In the genomic region with DNA sequence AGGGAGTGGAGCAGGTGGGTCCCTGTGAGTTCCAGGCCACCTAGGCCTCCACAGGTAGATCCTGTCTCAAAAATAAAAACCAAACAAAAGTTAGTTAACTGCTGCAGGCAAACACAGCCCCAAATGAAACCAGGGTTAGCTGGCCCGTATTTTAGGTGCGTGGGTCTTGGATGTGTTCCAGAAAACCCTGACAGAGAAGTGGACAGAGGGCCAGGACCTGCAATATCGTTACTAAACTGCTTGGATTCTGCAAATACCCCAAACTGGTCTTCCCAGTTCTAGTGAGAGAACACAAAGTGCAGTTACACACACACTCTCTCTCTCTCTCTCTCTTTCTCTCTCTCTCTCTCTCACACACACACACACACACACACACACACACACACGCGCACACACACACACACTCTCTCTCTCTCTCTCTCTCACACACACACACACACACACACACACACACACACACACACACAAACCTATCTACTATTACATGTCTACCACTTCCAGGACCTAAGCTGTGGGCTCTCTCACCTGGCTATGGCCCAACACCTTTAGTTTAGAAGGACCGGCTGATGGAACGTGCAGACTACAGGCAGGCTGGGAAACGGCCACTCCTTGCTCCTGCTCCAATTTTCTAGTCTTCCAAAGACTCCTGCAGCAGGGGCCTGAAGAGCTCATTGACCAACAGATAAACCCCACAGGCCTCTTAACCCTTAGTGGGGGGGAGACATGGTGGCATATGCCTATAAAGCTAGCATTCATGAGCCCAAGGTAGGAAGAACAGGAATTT, we compare ENCODE assay signal across 17 mouse cellular contexts. TPM values are rescaled to one million over a fixed set of nuclear protein-coding genes. Genes with fewer than 3 reads are reported as not detected.
DNase-seq lines count a peak whose midpoint lies in the region; ATAC-seq and TF ChIP-seq lines count a peak whose summit lies in the region.
"Had no signal": no experiment of that assay in that cellular context is flagged by ENCODE, and none has a peak within 500 bp of the region (broad histone marks: within the 10 kb centered on the region; RNA-seq: fewer than 3 reads in every experiment).

No protein-coding gene starts in this region.

- no peak for ATAC-seq in heart, embryonic 16.5 days (replicated peaks; ENCODE audit: extremely low read depth, insufficient read depth, low FRiP score)
- ATAC-seq in lung, embryonic 16.5 days (ENCODE audit: low read depth): no peak
- ATAC-seq in stomach, postnatal 0 days (ENCODE audit: low FRiP score, low TSS enrichment): no peak
- ATAC-seq: liver, embryonic 12.5 days; Patski had no signal

- no peak for DNase-seq in heart, adult 18-20 months
- DNase-seq in urinary bladder, postnatal 14 days (ENCODE audit: low spot score): peak; percentile 53
- no peak for DNase-seq in urinary bladder, adult 2 months (ENCODE audit: low spot score)
- DNase-seq in stomach, postnatal 0 days (ENCODE audit: low spot score): peak; percentile 56
- DNase-seq in cerebellum, adult 8-10 months: no peak
- DNase-seq in left cerebral cortex, postnatal 4 days: no peak
- DNase-seq: cerebellum, adult 9-11 months; embryo, embryonic 11 days; right cerebral cortex, postnatal 14 days; thymus, postnatal 36 days had no signal

- H3K27me3 ChIP-seq in heart, embryonic 16.5 days (ENCODE audit: control insufficient read depth, insufficient read depth, low read length): no peaks in the 10 kb centered on the region
- no peaks in the 10 kb centered on the region for H3K27me3 ChIP-seq in lung, embryonic 16.5 days (ENCODE audit: control insufficient read depth, insufficient read depth, low read depth, low read length)
- no peaks in the 10 kb centered on the region for H3K27me3 ChIP-seq in stomach, postnatal 0 days (ENCODE audit: control insufficient read depth, insufficient read depth, low read length)
- H3K27me3 ChIP-seq: hindbrain, embryonic 15.5 days; Patski had no signal

- no peak for TF ChIP-seq EP300 in stomach, postnatal 0 days (optimal IDR thresholded peaks at IDR 0.05)

- WGBS in heart, embryonic 16.5 days: 46% methylated on average over 8 of the region's 8 CpGs
- WGBS in lung, embryonic 16.5 days: 25% methylated on average over 8 of the region's 8 CpGs
- WGBS in stomach, postnatal 0 days: 31% methylated on average over 8 of the region's 8 CpGs

- H3K9me3 ChIP-seq in heart, embryonic 16.5 days (replicated peaks; ENCODE audit: control insufficient read depth, low read length): no peaks in the 10 kb centered on the region
- no peaks in the 10 kb centered on the region for H3K9me3 ChIP-seq in lung, embryonic 16.5 days (ENCODE audit: control insufficient read depth, low read length)
- no peaks in the 10 kb centered on the region for H3K9me3 ChIP-seq in stomach, postnatal 0 days (ENCODE audit: control insufficient read depth, low read length)
- H3K9me3 ChIP-seq: hindbrain, embryonic 15.5 days; liver, embryonic 12.5 days; midbrain, embryonic 10.5 days had no signal

- peaks cover 50% of the 10 kb centered on the region for H3K4me1 ChIP-seq in heart, embryonic 16.5 days (ENCODE audit: control insufficient read depth, insufficient read depth, low read length)
- peaks cover 60% of the 10 kb centered on the region for H3K4me1 ChIP-seq in lung, embryonic 16.5 days (replicated peaks; ENCODE audit: control insufficient read depth, insufficient read depth, low read length)
- peaks cover 23% of the 10 kb centered on the region for H3K4me1 ChIP-seq in stomach, postnatal 0 days (replicated peaks; ENCODE audit: control insufficient read depth, insufficient read depth)

- no peak overlapping the region for H3K27ac ChIP-seq in heart, embryonic 16.5 days (ENCODE audit: low read length)
- H3K27ac ChIP-seq in lung, embryonic 16.5 days (ENCODE audit: low read length): peak overlapping the region; percentile 98
- peak overlapping the region; percentile 69 for H3K27ac ChIP-seq in stomach, postnatal 0 days (replicated peaks)
- H3K27ac ChIP-seq: hindbrain, embryonic 15.5 days; liver, embryonic 12.5 days; midbrain, embryonic 10.5 days had no signal

- intact Hi-C loops in left cerebral cortex, postnatal 4 days (cut with DNase I): no loop called here

- TF ChIP-seq CTCF in stomach, postnatal 0 days (IDR thresholded peaks at IDR 0.05; ENCODE audit: low read depth): no peak

- H3K9ac ChIP-seq in heart, embryonic 16.5 days (ENCODE audit: low read length): no peak overlapping the region
- H3K9ac ChIP-seq in lung, embryonic 16.5 days (ENCODE audit: low read length): peak overlapping the region; percentile 96
- no peak overlapping the region for H3K9ac ChIP-seq in stomach, postnatal 0 days (ENCODE audit: low read length)
- H3K9ac ChIP-seq: hindbrain, embryonic 15.5 days; liver, embryonic 12.5 days had no signal

- no peak overlapping the region for H3K4me3 ChIP-seq in heart, embryonic 16.5 days (ENCODE audit: low read length)
- peak overlapping the region; percentile 91 for H3K4me3 ChIP-seq in lung, embryonic 16.5 days (ENCODE audit: low read length)
- no peak overlapping the region for H3K4me3 ChIP-seq in stomach, postnatal 0 days (ENCODE audit: low read depth, low read length)
- H3K4me3 ChIP-seq: hindbrain, embryonic 15.5 days; liver, embryonic 12.5 days; midbrain, embryonic 10.5 days had no signal

- H3K4me2 ChIP-seq in heart, embryonic 16.5 days (ENCODE audit: low read depth, low read length): peak overlapping the region; percentile 14; the same call in 1 of the 2 replicates
- peak overlapping the region; percentile 92 for H3K4me2 ChIP-seq in lung, embryonic 16.5 days (ENCODE audit: low read depth, low read length)
- H3K4me2 ChIP-seq in stomach, postnatal 0 days (replicated peaks; ENCODE audit: low read depth): 0 out of 2 replicates have a peak overlapping the region, but pooled peaks have one; percentile 11
- H3K4me2 ChIP-seq: hindbrain, embryonic 15.5 days had no signal

- H3K36me3 ChIP-seq in heart, embryonic 16.5 days (ENCODE audit: control insufficient read depth, insufficient read depth): no peaks in the 10 kb centered on the region
- H3K36me3 ChIP-seq in lung, embryonic 16.5 days (ENCODE audit: control insufficient read depth, insufficient read depth, low read length): 0 out of 2 replicates have a peak, but pooled peaks cover 4% of the 10 kb centered on the region
- no peaks in the 10 kb centered on the region for H3K36me3 ChIP-seq in stomach, postnatal 0 days (ENCODE audit: control insufficient read depth, insufficient read depth, low read length)
- H3K36me3 ChIP-seq: hindbrain, embryonic 15.5 days; liver, embryonic 12.5 days; midbrain, embryonic 10.5 days had no signal

RNA-seq across cellular contexts. Expression of gene Fhod1, which starts 3.8 kb away (rescaled TPM):
- 1.1 and 2.3 TPM in 2 replicates for polyA plus RNA-seq in heart, embryonic 16.5 days (2015; fragmentation: Nextera tagmentation; extraction: Ambion mirVana)
- 1 to 10 TPM; 4.5 to 5.2 TPM for total RNA-seq in heart, adult 18-20 months (2021)
- 17.0 and 18.4 TPM in 2 replicates for polyA plus RNA-seq in urinary bladder, adult 2 months (2012; rRNA removed)
- 12.7 and 15.8 TPM in 2 replicates for polyA plus RNA-seq in lung, embryonic 16.5 days (2015; fragmentation: Nextera tagmentation; extraction: Ambion mirVana)
- polyA plus RNA-seq in stomach, postnatal 0 days (2015; fragmentation: Nextera tagmentation; extraction: Ambion mirVana): 0.63 and 0.93 TPM in 2 replicates
- 1 to 10 TPM; 2.8 to 3.6 TPM for total RNA-seq in left cerebral cortex, postnatal 4 days (2021)

RNA-seq across cellular contexts. Expression of gene Slc9a5, which starts 4.7 kb away (rescaled TPM):
- polyA plus RNA-seq in heart, embryonic 16.5 days (2015; fragmentation: Nextera tagmentation; extraction: Ambion mirVana): 1.1 and 1.4 TPM in 2 replicates
- total RNA-seq in heart, adult 18-20 months (2021): under 1 TPM; 0.37 to 0.39 TPM
- 2.6 and 3.4 TPM in 2 replicates for polyA plus RNA-seq in urinary bladder, adult 2 months (2012; rRNA removed)
- polyA plus RNA-seq in lung, embryonic 16.5 days (2015; fragmentation: Nextera tagmentation; extraction: Ambion mirVana): 5.5 and 6.3 TPM in 2 replicates
- polyA plus RNA-seq in stomach, postnatal 0 days (2015; fragmentation: Nextera tagmentation; extraction: Ambion mirVana): 0.29 and 0.40 TPM in 2 replicates
- 10 to 100 TPM; 32.6 to 37.0 TPM for total RNA-seq in left cerebral cortex, postnatal 4 days (2021)

RNA-seq across cellular contexts. Expression of gene Tmem208, which starts 17.8 kb away (rescaled TPM):
- 82.1 and 84.2 TPM in 2 replicates for polyA plus RNA-seq in heart, embryonic 16.5 days (2015; fragmentation: Nextera tagmentation; extraction: Ambion mirVana)
- 10 to 100 TPM; 24.3 to 26.6 TPM for total RNA-seq in heart, adult 18-20 months (2021)
- 72.7 and 103 TPM in 2 replicates for polyA plus RNA-seq in urinary bladder, adult 2 months (2012; rRNA removed)
- 115 and 125 TPM in 2 replicates for polyA plus RNA-seq in lung, embryonic 16.5 days (2015; fragmentation: Nextera tagmentation; extraction: Ambion mirVana)
- 105 and 111 TPM in 2 replicates for polyA plus RNA-seq in stomach, postnatal 0 days (2015; fragmentation: Nextera tagmentation; extraction: Ambion mirVana)
- total RNA-seq in left cerebral cortex, postnatal 4 days (2021): 10 to 100 TPM; 53.7 to 58.3 TPM

RNA-seq across cellular contexts. Expression of gene Lrrc29, which starts 17.9 kb away (rescaled TPM):
- polyA plus RNA-seq in heart, embryonic 16.5 days (2015; fragmentation: Nextera tagmentation; extraction: Ambion mirVana): 0.80 and 0.84 TPM in 2 replicates
- total RNA-seq in heart, adult 18-20 months (2021): under 1 TPM; 0.59 to 0.60 TPM
- polyA plus RNA-seq in urinary bladder, adult 2 months (2012; rRNA removed): 3.9 and 6.1 TPM in 2 replicates
- 2.1 and 2.6 TPM in 2 replicates for polyA plus RNA-seq in lung, embryonic 16.5 days (2015; fragmentation: Nextera tagmentation; extraction: Ambion mirVana)
- polyA plus RNA-seq in stomach, postnatal 0 days (2015; fragmentation: Nextera tagmentation; extraction: Ambion mirVana): 2.7 and 2.8 TPM in 2 replicates
- total RNA-seq in left cerebral cortex, postnatal 4 days (2021): 1 to 10 TPM; 4.0 to 5.0 TPM

RNA-seq across cellular contexts. Expression of gene Plekhg4, which starts 29.1 kb away (rescaled TPM):
- 0.18 and 0.21 TPM in 2 replicates for polyA plus RNA-seq in heart, embryonic 16.5 days (2015; fragmentation: Nextera tagmentation; extraction: Ambion mirVana)
- not detected for total RNA-seq in heart, adult 18-20 months (2021)
- polyA plus RNA-seq in urinary bladder, adult 2 months (2012; rRNA removed): 0.25 and 0.50 TPM in 2 replicates
- polyA plus RNA-seq in lung, embryonic 16.5 days (2015; fragmentation: Nextera tagmentation; extraction: Ambion mirVana): 1.1 and 1.5 TPM in 2 replicates
- polyA plus RNA-seq in stomach, postnatal 0 days (2015; fragmentation: Nextera tagmentation; extraction: Ambion mirVana): 0.05 and 0.10 TPM in 2 replicates
- total RNA-seq in left cerebral cortex, postnatal 4 days (2021): 1 to 10 TPM; 5.4 to 8.3 TPM
- total RNA-seq: granulocyte monocyte progenitor cell, adult 5-6 weeks had no signal
- polyA plus RNA-seq: liver, embryonic 12.5 days had no signal

Comparison
In these comparisons a context has a peak if more than half of its experiments do, and no peak if none do; other contexts are left out.
1. DNase-seq: peak in urinary bladder, postnatal 14 days (single experiment) and stomach, postnatal 0 days (single experiment); none in heart, adult 18-20 months (0 of 2), urinary bladder, adult 2 months (single experiment), cerebellum, adult 8-10 months (single experiment) and left cerebral cortex, postnatal 4 days (single experiment).
2. H3K4me2 ChIP-seq: peak in every context shown above with its lines; median percentile 92 in lung, embryonic 16.5 days; 14 in heart, embryonic 16.5 days; 11 in stomach, postnatal 0 days.